Mouse (Mus musculus) olfactory bulb, adult 2 months (tissue): ENCODE data around the gene Rps6ka5.

Experiments used
- CTCF ChIP-seq: fragments of 200-500 bp; IDR thresholded peaks from 2 replicates; pipeline ENCODE4 v1.5.1; 2012; ENCODE audit warnings: low read depth, mild to moderate bottlenecking, low read length, moderate library complexity; ENCODE audit not compliant: insufficient read depth
- POLR2A ChIP-seq: fragments of 200-500 bp; IDR thresholded peaks from 2 replicates; pipeline ENCODE4 v1.6.1; 2012; ENCODE audit warnings: mild to moderate bottlenecking, low read depth, low read length, moderate library complexity; ENCODE audit not compliant: insufficient read depth

GRCm38 (mm10) chr12:100567627-100568026 is 159.2 kb downstream of the Rps6ka5 start:
- TF ChIP-seq POLR2A (no peak), CTCF (no peak)
